Mouse (Mus musculus) stomach, embryonic 16.5 days (tissue): ENCODE data around the gene Lrtm2. TPM values are rescaled to one million over a fixed set of nuclear protein-coding genes. Genes with fewer than 3 reads are reported as not detected.

Source experiments
- ATAC-seq: fragments of 200-750 bp; cut with Nextera tagmentation; 2 replicates; pipeline ENCODE4 v1.8.0; 2017; ENCODE audit warnings: moderate number of reproducible peaks, moderate TSS enrichment; ENCODE audit not compliant: insufficient read depth, low FRiP score
- H3K27ac ChIP-seq: fragments of 300-500 bp; sonication (generic); 2 replicates; pipeline ENCODE4 v1.5.1; 2014; ENCODE audit warnings: low read length
- H3K27me3 ChIP-seq: fragments of 300-500 bp; sonication (generic); 2 replicates; pipeline ENCODE4 v1.6.1; 2014; ENCODE audit warnings: low read length, control low read depth, mixed read lengths; ENCODE audit not compliant: control insufficient read depth, insufficient read depth
- H3K36me3 ChIP-seq: fragments of 300-500 bp; sonication (generic); 2 replicates; pipeline ENCODE4 v1.6.1; 2014; ENCODE audit warnings: low read length; ENCODE audit not compliant: control insufficient read depth, insufficient read depth
- H3K4me1 ChIP-seq: fragments of 300-500 bp; sonication (generic); 2 replicates; pipeline ENCODE4 v1.6.1; 2014; ENCODE audit warnings: low read length, control low read depth, mixed read lengths; ENCODE audit not compliant: control insufficient read depth, insufficient read depth
- H3K4me2 ChIP-seq: fragments of 300-500 bp; sonication (generic); 2 replicates; pipeline ENCODE4 v1.6.1; 2014; ENCODE audit warnings: low read depth, low read length, mixed read lengths
- H3K4me3 ChIP-seq: fragments of 300-500 bp; sonication (generic); replicated peaks from 2 replicates; pipeline ENCODE4 v1.5.1; 2014; ENCODE audit warnings: mild to moderate bottlenecking, low read length
- H3K9ac ChIP-seq: fragments of 300-500 bp; sonication (generic); 2 replicates; pipeline ENCODE4 v1.6.1; 2014; ENCODE audit warnings: low read length
- H3K9me3 ChIP-seq: fragments of 300-500 bp; sonication (generic); replicated peaks from 2 replicates; pipeline ENCODE4 v1.6.1; 2016; ENCODE audit warnings: low read length, control low read depth; ENCODE audit not compliant: control insufficient read depth
- WGBS: fragments of 180-500 bp; shearing (Covaris S2); extraction: QIAGEN DNeasy Blood & Tissue Kit; methylation state at CpG from one replicate; pipeline ENCODE4 v1.1.7; 2014; 5-methylcytosine and 5-hydroxymethylcytosine counted together
- polyA plus RNA-seq: library from polyadenylated mRNA; unstranded; fragments of >200 nt; fragmentation: Nextera tagmentation; extraction: Ambion mirVana; gene quantifications from 2 replicates; pipeline ENCODE4 v1.2.1, GENCODE M21; 2015

Lrtm2 gene
- polyA plus RNA-seq, 1 experiment from 2014 or later: 0.65 TPM

DNA sequence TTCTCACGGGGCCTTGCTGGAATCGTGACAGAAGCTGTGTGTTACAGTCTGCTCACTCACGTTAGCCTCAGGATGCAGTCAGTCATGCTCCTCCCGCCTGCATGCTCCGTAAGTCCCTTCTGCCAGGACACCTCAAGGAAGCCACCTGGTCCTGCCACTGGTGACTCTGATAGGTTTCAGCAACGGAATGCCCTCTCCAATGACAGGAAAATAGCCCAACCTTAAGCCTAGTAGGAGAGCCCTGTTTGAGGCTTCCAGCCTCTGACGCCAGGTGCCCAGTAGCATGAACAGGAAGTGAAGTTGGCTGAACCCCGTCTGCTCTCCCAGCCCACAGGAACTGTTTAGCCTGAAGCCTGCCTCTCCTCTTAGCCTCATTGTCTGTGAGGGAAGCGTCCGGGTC, 15.7 kb upstream of the Lrtm2 start:
- Histone ChIP-seq H3K9ac (no peak overlapping the region), H3K4me1 (no peaks in the 10 kb centered on the region), H3K9me3 (no peaks in the 10 kb centered on the region), H3K27ac (no peak overlapping the region), H3K4me3 (no peak overlapping the region), H3K4me2 (no peak overlapping the region), H3K27me3 (no peaks in the 10 kb centered on the region), H3K36me3 (no peaks in the 10 kb centered on the region)
- 53% methylated on average over 10 of the region's 10 CpGs for WGBS
- no peak for ATAC-seq

DNA sequence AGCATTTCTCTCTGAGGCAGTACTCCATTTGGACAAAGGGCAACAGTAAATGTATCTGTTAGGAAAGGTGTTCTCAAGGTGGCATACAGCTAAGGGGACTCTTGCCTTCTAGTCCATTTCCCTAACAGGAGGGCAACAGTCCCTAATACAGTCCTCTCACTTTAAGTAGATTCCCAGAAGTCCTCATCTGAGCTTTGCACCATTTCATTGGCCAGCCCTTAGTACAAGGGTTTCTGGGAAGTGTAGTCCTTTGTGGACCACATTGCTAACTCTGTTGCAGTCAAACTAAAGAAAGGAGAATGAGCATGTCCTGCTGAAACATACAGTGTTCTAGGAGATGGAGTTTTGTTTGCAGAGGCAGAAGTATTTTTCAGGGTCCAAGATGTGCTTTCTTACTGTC, 10.8 kb upstream of the Lrtm2 start:
- Histone ChIP-seq H3K27ac (no peak overlapping the region), H3K4me1 (no peaks in the 10 kb centered on the region), H3K9ac (no peak overlapping the region), H3K4me2 (no peak overlapping the region), H3K9me3 (no peaks in the 10 kb centered on the region), H3K27me3 (no peaks in the 10 kb centered on the region), H3K4me3 (no peak overlapping the region), H3K36me3 (no peaks in the 10 kb centered on the region)
- ATAC-seq: peak; percentile 59; the same call in 1 of the 2 replicates

DNA sequence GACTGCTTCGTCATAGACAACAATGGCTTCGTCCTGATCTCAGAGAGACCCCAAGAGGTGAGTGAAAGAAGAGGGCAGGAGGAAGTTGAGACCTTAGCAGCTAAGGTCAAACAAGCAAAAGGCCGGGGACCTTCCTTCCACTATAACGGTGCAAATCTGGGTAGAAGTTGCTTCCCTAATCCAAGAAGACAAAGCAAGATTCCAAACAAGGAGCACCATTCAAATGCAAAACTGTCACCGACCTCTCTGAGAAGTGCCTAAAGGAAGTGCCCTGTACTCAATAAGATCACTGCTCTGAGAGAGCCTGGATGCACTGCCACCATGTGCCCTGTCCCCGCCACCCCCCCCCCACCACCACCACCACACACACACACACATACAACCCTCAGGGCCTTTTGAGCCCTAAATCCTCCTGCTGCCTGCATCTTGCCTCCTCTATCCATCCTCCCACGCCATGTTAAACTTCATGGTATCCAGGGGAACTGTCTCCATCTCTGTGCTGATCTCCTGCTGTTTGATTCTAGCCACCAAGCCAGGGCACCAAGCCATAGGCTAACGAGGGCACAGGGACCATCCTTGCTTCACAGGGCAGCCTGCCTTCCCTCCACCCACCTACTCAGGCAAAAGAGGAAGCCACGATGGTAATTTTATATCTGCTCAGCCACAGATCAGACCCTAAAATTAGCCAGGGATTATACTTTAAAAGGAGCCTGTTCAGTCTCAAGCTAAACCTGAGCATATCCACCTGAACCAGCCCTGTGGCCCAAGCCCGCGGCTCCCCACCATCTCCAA, 7.8 kb upstream of the Lrtm2 start:
- WGBS: 40% methylated on average over 11 of the region's 11 CpGs
- H3K27ac ChIP-seq: no peak overlapping the region

DNA sequence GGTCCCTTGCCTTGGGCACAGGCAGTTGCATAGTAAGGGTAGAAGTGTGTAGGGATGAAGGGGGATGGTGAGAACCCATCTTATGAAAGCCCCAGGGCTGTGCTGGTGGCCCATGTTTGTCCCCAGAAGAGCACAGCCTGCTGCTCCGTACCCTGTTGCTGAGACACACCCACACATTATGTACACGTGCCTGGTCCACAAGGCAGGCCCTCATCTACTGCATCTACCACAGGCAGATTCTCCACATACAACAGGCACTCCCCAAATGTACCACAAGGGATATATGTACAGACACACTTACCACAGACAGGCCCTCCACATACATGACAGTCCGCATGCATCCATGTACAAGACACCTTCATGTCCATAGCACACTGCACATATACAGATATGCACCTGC, 6.7 kb upstream of the Lrtm2 start:
- WGBS: 63% methylated on average over 3 of the region's 3 CpGs
- no peak overlapping the region for H3K27ac ChIP-seq
- H3K4me1 ChIP-seq: no peaks in the 10 kb centered on the region
- H3K4me3 ChIP-seq: no peak overlapping the region
- H3K4me2 ChIP-seq: no peak overlapping the region
- H3K9ac ChIP-seq: no peak overlapping the region
- no peak for ATAC-seq
- H3K36me3 ChIP-seq: no peaks in the 10 kb centered on the region
- no peaks in the 10 kb centered on the region for H3K9me3 ChIP-seq
- no peaks in the 10 kb centered on the region for H3K27me3 ChIP-seq

More for the DNA sequence above, 7.8 kb upstream of the Lrtm2 start:
- no peak overlapping the region for H3K9ac ChIP-seq
- H3K4me1 ChIP-seq: no peaks in the 10 kb centered on the region
- no peaks in the 10 kb centered on the region for H3K27me3 ChIP-seq
- no peak overlapping the region for H3K4me2 ChIP-seq
- no peaks in the 10 kb centered on the region for H3K9me3 ChIP-seq
- no peak for ATAC-seq
- no peak overlapping the region for H3K4me3 ChIP-seq
- H3K36me3 ChIP-seq: no peaks in the 10 kb centered on the region

DNA sequence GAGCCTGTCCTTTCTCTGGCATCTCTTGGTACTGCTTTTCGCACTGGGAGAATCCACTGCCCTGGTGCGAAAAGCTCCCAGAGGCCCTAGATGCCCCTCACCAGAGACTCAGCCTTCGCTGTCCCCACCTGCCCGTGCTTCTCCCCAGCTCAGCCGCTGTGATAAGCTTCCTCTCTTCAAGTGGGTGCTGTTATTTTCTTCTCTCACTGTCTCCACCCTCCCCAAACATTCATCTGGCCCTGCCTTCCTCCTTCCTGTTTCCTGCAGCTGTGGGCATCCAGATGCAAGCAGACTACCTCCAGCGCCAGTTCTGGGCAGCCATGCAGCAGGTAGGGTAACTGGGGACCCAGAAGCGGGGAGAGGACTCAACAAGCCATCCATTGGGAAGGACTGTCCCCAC, 5.6 kb upstream of the Lrtm2 start:
- Histone ChIP-seq H3K4me3 (no peak overlapping the region), H3K36me3 (no peaks in the 10 kb centered on the region), H3K9ac (no peak overlapping the region), H3K4me2 (no peak overlapping the region), H3K27ac (no peak overlapping the region), H3K4me1 (no peaks in the 10 kb centered on the region), H3K9me3 (no peaks in the 10 kb centered on the region), H3K27me3 (peaks cover 6% of the 10 kb centered on the region)
- WGBS: 69% methylated on average over 7 of the region's 7 CpGs
- no peak for ATAC-seq

DNA sequence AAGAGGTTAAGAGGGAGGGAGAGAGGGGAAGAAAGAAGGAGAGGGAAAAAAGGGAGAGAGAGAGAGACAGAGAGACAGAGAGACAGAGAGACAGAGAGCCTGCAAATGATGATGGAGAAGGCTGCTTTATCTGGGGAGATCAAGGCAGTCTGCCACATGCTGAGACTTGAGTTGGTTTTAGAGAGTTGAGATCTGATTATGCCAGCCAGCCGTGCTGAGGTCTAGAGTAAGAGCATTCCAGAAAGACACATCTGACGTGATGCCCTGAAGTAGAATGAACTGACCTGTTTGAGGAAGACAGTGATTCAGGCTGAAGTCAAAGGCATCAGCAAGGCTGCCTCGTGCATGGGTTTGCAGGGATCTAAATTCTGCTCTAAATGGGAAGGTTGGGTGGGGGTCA, 3.3 kb upstream of the Lrtm2 start:
- no peaks in the 10 kb centered on the region for H3K9me3 ChIP-seq
- no peak overlapping the region for H3K4me3 ChIP-seq
- 25% methylated on average over 3 of the region's 3 CpGs for WGBS
- H3K4me1 ChIP-seq: peaks cover 7% of the 10 kb centered on the region; the same call in 1 of the 2 replicates
- no peak overlapping the region for H3K9ac ChIP-seq
- no peak for ATAC-seq
- H3K4me2 ChIP-seq: no peak overlapping the region
- no peak overlapping the region for H3K27ac ChIP-seq
- H3K36me3 ChIP-seq: no peaks in the 10 kb centered on the region
- peaks cover 28% of the 10 kb centered on the region for H3K27me3 ChIP-seq

DNA sequence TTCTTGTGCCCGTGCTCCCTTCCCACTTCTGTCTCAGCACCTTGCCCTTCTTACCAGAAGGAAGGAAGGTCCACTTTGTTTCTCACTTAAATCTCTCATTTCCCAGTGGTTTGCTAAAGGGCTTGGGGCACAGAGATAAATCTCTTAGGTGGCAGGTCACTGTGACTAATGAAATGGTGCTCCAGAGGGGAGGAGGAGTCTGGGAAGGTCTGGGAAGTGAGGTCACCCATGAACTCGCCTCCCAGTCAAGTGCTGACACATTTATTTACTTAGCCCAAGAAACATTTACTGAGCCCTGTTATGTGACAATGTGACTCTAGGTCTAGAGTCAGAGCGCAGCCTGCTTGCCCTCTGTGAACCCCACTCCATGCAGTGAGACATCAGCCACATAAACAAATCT, 2.6 kb upstream of the Lrtm2 start:
- ATAC-seq: peak; percentile 72; the same call in 1 of the 2 replicates
- 3% methylated on average over 3 of the region's 3 CpGs for WGBS

DNA sequence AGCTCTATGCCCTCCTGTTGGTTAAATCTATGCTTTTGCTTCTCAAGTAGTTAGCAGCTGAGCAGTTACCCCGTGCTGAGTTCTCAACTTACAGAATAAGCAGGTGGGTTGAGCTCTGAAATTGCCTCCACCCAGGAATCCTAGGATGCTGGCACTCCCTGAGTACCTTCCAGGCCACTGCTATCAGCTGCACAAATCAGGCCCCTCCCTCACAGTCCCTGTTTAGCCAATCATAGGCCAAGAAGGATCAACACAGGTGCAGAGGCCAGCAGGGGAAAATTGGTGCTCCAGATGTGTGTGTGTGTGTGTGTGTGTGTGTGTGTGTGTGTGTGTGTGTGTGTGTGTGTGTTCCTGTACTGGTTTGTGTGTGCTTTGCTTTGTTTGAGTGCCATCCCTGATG, 1.5 kb upstream of the Lrtm2 start:
- peaks cover 7% of the 10 kb centered on the region; the same call in 1 of the 2 replicates for H3K4me1 ChIP-seq

More for the DNA sequence above, 2.6 kb upstream of the Lrtm2 start:
- Histone ChIP-seq H3K9me3 (no peaks in the 10 kb centered on the region), H3K27ac (no peak overlapping the region), H3K36me3 (no peaks in the 10 kb centered on the region), H3K4me3 (no peak overlapping the region), H3K9ac (no peak overlapping the region), H3K27me3 (peaks cover 29% of the 10 kb centered on the region), H3K4me2 (no peak overlapping the region), H3K4me1 (peaks cover 7% of the 10 kb centered on the region; the same call in 1 of the 2 replicates)

DNA sequence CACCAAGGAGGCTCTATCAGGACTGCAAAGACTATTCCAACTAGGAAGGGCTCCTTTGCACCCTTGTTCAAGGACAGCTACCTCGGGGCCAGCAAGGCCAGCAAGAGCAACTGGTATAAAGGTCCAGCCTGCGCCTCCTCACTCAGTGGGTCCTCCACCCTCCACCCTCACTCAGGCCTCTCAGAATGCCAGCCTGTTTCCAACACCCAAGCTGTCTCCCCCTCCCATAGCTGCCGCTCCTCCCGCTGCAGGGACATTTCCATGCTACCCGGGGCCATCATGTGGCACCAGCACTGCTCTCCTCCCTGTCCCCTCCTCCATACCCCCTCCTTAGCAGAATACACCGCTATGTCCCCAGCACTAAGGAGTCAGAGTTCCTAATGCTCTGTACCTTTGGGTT, 630 bp downstream of the Lrtm2 start:
- Histone ChIP-seq H3K27ac (no peak overlapping the region), H3K27me3 (peaks cover 39% of the 10 kb centered on the region), H3K9ac (no peak overlapping the region), H3K4me2 (no peak overlapping the region), H3K9me3 (no peaks in the 10 kb centered on the region), H3K4me3 (no peak overlapping the region), H3K36me3 (no peaks in the 10 kb centered on the region), H3K4me1 (peaks cover 7% of the 10 kb centered on the region; the same call in 1 of the 2 replicates)
- no peak for ATAC-seq
- WGBS: 17% methylated on average over 6 of the region's 6 CpGs

More for the DNA sequence above, 1.5 kb upstream of the Lrtm2 start:
- 15% methylated on average over 1 of the region's 1 CpGs for WGBS
- Histone ChIP-seq H3K36me3 (no peaks in the 10 kb centered on the region), H3K4me3 (no peak overlapping the region), H3K4me2 (no peak overlapping the region), H3K9ac (no peak overlapping the region), H3K27me3 (peaks cover 38% of the 10 kb centered on the region), H3K9me3 (no peaks in the 10 kb centered on the region), H3K27ac (no peak overlapping the region)
- no peak for ATAC-seq
